Mouse (Mus musculus) forebrain, embryonic 15.5 days (tissue): Measurements from ENCODE around the gene Gpc6. TPM values are rescaled to one million over a fixed set of nuclear protein-coding genes. Genes with fewer than 3 reads are reported as not detected.

Experiments
- ATAC-seq: fragments of 200-750 bp; cut with Nextera tagmentation; replicated peaks from 2 replicates; pipeline ENCODE4 v1.8.0; 2017; ENCODE audit warnings: mild to moderate bottlenecking, moderate TSS enrichment, moderate library complexity
- H3K27ac ChIP-seq: fragments of 300-500 bp; sonication (generic); replicated peaks from 2 replicates; pipeline ENCODE4 v1.5.1; 2015; ENCODE audit warnings: mild to moderate bottlenecking, inconsistent platforms
- H3K27me3 ChIP-seq: fragments of 300-500 bp; sonication (generic); 2 replicates; pipeline ENCODE4 v1.6.1; 2015; ENCODE audit warnings: inconsistent platforms
- H3K36me3 ChIP-seq: fragments of 300-500 bp; sonication (generic); 2 replicates; pipeline ENCODE4 v1.6.1; 2015; ENCODE audit warnings: mild to moderate bottlenecking, inconsistent platforms
- H3K4me1 ChIP-seq: fragments of 300-500 bp; sonication (generic); 2 replicates; pipeline ENCODE4 v1.6.1; 2015; ENCODE audit warnings: inconsistent platforms
- H3K4me2 ChIP-seq: fragments of 300-500 bp; sonication (generic); replicated peaks from 2 replicates; pipeline ENCODE4 v1.6.1; 2015; ENCODE audit warnings: mild to moderate bottlenecking, inconsistent platforms
- H3K4me3 ChIP-seq: fragments of 300-500 bp; sonication (generic); 2 replicates; pipeline ENCODE4 v1.5.1; 2015; ENCODE audit warnings: mild to moderate bottlenecking, inconsistent platforms
- H3K9ac ChIP-seq: fragments of 300-500 bp; sonication (generic); replicated peaks from 2 replicates; pipeline ENCODE4 v1.6.1; 2015; ENCODE audit warnings: mild to moderate bottlenecking, inconsistent platforms
- H3K9me3 ChIP-seq: fragments of 300-500 bp; sonication (generic); 2 replicates; pipeline ENCODE4 v1.6.1; 2016; ENCODE audit warnings: inconsistent platforms
- WGBS: fragments of 180-500 bp; shearing (Covaris S2); methylation state at CpG from one replicate; pipeline ENCODE4 v1.1.7; 2015; ENCODE audit warnings: mixed read lengths; 5-methylcytosine and 5-hydroxymethylcytosine counted together
- polyA plus RNA-seq: library from polyadenylated mRNA; unstranded; fragments of >200 nt; fragmentation: Nextera tagmentation; extraction: Ambion mirVana; gene quantifications from 2 replicates; pipeline ENCODE4 v1.2.1, GENCODE M21; 2015

Gpc6 gene
- polyA plus RNA-seq, 1 experiment from 2014 or later = 18.3 TPM

DNA sequence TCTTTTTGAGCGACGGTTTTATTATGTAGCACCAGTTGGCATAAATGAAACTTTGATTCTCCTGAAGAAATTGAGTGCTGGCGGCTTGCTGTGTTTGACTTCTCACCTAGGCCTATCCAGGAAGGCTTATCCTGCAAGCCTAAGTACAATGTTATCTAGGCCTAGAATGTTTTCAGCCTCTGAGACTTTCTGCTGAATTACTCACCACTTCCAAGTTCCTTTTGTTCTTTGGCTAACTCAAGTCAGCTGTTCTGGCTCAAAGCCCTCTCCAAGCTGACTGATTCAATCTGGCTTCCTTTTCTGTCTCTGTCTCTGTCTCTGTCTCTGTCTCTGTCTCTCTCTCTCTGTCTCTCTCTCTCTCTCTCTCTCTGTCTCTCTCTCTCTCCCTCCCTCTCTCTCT is 188.0 kb downstream of the Gpc6 start:
- no peak for ATAC-seq
- Histone ChIP-seq H3K9ac (no peak overlapping the region), H3K4me3 (no peak overlapping the region), H3K27ac (no peak overlapping the region), H3K4me1 (no peaks in the 10 kb centered on the region), H3K4me2 (no peak overlapping the region), H3K36me3 (no peaks in the 10 kb centered on the region), H3K9me3 (no peaks in the 10 kb centered on the region), H3K27me3 (no peaks in the 10 kb centered on the region)
- WGBS = 93% methylated on average over 3 of the region's 3 CpGs

DNA sequence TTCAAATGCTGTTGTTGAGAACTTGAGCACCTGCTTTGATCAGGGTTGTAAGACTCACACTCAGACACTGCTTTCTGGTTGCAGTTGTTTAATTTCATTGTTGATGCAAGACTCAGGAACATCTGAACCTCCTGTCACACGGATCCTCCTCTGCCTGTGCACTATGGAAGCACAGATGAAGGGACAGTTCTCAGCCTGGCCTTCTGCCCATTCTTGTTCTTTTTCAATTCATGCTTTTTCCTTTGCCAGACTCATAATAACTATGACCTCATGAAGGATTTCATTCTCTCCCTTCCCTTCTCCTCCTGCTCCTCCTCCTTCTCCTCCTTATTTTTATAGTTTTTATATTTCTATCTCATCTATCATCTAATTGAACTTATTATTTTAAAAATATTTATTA is 196.9 kb downstream of the Gpc6 start:
- H3K9ac ChIP-seq = no peak overlapping the region
- H3K4me3 ChIP-seq = no peak overlapping the region
- H3K4me2 ChIP-seq = no peak overlapping the region
- H3K27me3 ChIP-seq = no peaks in the 10 kb centered on the region
- H3K9me3 ChIP-seq = no peaks in the 10 kb centered on the region
- 29% methylated on average over 1 of the region's 1 CpGs for WGBS
- no peak for ATAC-seq
- H3K4me1 ChIP-seq = no peaks in the 10 kb centered on the region
- no peak overlapping the region for H3K27ac ChIP-seq
- no peaks in the 10 kb centered on the region for H3K36me3 ChIP-seq

DNA sequence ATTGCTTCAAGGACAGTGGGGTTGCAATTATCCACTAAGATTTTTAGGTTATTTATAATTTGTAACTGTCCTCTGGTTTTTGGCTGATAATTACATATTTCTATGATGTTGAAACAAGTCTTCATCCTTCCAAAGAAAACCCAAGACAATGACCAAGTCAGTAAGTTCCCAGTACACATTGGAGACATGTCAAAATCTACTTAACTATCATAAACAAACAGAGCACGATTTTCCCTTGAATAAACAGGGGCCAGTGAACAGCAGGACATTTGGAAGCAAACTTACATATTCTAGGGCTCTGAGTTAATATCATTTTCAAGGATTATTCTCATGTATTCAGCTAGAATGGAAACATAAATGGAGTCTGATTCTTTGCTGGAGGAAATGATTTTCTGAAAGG is 205.2 kb downstream of the Gpc6 start:
- H3K27me3 ChIP-seq = no peaks in the 10 kb centered on the region
- H3K9ac ChIP-seq = no peak overlapping the region
- H3K9me3 ChIP-seq = no peaks in the 10 kb centered on the region
- no peak overlapping the region for H3K4me2 ChIP-seq
- no peaks in the 10 kb centered on the region for H3K4me1 ChIP-seq
- no peak overlapping the region for H3K27ac ChIP-seq
- ATAC-seq = no peak
- 82% methylated on average over 1 of the region's 1 CpGs for WGBS
- no peaks in the 10 kb centered on the region for H3K36me3 ChIP-seq
- no peak overlapping the region for H3K4me3 ChIP-seq

DNA sequence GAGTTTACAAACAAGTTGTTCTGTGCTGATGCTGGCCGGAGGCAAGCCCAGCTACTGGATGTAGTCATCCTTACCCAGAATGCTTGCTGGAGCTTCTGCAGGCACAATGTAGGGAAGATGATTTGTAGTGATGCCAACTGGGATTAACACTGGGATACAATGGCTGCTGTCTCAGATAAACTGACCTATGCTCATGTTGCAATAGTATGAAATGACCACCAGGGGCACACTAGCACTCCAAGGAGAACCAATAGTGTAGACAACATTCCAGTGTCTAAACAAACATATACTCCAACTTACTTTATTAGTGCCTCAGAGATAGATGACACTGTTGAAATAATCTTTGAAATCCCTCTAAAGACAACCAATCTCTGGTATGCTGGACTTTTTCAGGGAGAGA is 206.2 kb downstream of the Gpc6 start:
- Histone ChIP-seq H3K27ac (no peak overlapping the region), H3K9me3 (no peaks in the 10 kb centered on the region), H3K4me1 (no peaks in the 10 kb centered on the region), H3K4me2 (no peak overlapping the region), H3K27me3 (no peaks in the 10 kb centered on the region), H3K4me3 (no peak overlapping the region), H3K9ac (no peak overlapping the region), H3K36me3 (no peaks in the 10 kb centered on the region)
- WGBS = 95% methylated on average over 1 of the region's 1 CpGs
- no peak for ATAC-seq

DNA sequence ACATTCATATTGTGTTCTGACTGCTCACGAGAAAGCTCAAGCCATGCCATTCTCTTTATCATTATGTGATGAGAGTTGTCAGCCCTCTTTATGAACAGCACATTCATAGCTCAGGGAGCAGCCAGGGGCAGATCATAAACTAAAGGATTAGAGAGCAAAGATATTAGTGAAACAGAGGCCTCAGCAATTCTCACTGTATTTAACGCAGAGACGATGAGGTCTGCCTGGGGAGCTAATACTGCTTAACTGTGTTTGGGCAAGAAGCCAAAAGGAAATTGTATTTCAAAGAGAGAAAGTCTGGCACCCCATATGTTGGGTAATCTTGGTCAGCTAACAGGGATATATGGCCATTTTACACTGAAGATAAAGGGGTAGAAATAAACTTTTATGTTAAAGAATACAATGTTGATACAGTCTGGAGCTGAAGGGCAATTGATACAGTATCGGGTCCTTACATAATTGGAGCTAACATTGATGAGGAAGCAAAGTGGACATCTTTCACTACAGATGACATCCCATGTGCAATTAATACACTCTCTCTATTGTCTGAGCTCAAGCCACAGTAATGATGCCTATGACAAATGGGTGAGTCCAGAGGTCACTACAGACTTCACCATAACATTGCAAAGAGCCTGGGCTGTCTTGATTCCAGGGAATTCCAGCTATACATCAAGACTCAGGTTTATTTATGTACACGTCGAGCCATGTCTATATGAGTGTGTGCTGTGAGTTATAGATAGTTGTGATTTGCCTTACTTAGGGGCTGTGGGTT is 216.1 kb downstream of the Gpc6 start:
- no peak overlapping the region for H3K9ac ChIP-seq
- no peak overlapping the region for H3K4me2 ChIP-seq
- WGBS = 50% methylated on average over 6 of the region's 6 CpGs
- H3K27ac ChIP-seq = peak overlapping the region; percentile 41
- H3K4me3 ChIP-seq = no peak overlapping the region
- H3K9me3 ChIP-seq = no peaks in the 10 kb centered on the region
- no peaks in the 10 kb centered on the region for H3K36me3 ChIP-seq
- H3K4me1 ChIP-seq = peaks cover 19% of the 10 kb centered on the region
- ATAC-seq = peak; percentile 87
- no peaks in the 10 kb centered on the region for H3K27me3 ChIP-seq

DNA sequence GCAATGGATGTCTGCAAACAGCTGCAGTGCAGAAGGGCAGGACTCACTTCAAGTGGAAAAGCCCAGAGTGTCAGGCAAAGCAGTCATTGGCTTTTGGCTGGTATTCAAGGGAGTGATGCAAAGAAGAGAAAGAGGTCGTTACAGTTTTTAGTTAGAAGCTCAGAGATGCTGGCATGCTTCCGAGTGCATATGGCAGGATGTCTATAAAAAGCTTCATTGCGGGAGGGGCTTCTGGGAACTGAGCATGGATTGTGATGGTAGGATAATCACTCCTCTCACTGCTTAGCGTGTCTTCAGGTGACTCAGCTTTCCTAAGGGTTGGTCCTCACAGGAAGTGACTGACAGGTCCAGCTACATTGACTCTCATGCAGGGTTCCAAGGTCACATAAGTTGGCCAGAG is 221.0 kb downstream of the Gpc6 start:
- WGBS = 40% methylated on average over 4 of the region's 4 CpGs
- ATAC-seq = peak; percentile 73
- no peak overlapping the region for H3K9ac ChIP-seq

DNA sequence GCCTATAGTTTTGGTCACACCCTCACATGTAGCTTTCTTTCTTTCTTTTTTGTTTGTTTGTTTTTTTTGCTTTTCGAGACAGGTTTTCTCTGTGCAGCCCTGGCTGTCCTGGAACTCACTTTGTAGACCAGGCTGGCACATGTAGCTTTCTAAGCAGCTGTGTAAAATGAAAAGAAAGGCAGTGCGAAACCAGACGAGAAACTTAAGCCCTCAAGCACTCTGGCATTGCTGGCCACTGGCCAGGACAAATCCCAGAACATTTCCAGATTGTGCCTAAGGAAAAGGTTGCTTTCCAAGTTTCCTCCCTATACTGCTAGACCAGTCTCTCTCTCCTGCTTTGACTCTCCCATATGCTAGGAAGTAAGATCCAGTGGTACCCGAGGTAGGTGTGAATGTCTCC is 221.6 kb downstream of the Gpc6 start:
- peaks cover 12% of the 10 kb centered on the region for H3K4me1 ChIP-seq
- no peaks in the 10 kb centered on the region for H3K36me3 ChIP-seq
- peak; percentile 46 for ATAC-seq
- H3K9ac ChIP-seq = no peak overlapping the region
- H3K27ac ChIP-seq = peak overlapping the region; percentile 62
- H3K4me3 ChIP-seq = no peak overlapping the region
- H3K4me2 ChIP-seq = no peak overlapping the region
- H3K9me3 ChIP-seq = no peaks in the 10 kb centered on the region
- H3K27me3 ChIP-seq = no peaks in the 10 kb centered on the region
- WGBS = 57% methylated on average over 4 of the region's 4 CpGs

More for the DNA sequence above, 221.0 kb downstream of the Gpc6 start:
- H3K27me3 ChIP-seq = no peaks in the 10 kb centered on the region
- H3K4me2 ChIP-seq = no peak overlapping the region
- H3K27ac ChIP-seq = peak overlapping the region; percentile 62
- H3K4me1 ChIP-seq = peaks cover 18% of the 10 kb centered on the region
- H3K4me3 ChIP-seq = no peak overlapping the region
- H3K36me3 ChIP-seq = no peaks in the 10 kb centered on the region
- H3K9me3 ChIP-seq = no peaks in the 10 kb centered on the region

DNA sequence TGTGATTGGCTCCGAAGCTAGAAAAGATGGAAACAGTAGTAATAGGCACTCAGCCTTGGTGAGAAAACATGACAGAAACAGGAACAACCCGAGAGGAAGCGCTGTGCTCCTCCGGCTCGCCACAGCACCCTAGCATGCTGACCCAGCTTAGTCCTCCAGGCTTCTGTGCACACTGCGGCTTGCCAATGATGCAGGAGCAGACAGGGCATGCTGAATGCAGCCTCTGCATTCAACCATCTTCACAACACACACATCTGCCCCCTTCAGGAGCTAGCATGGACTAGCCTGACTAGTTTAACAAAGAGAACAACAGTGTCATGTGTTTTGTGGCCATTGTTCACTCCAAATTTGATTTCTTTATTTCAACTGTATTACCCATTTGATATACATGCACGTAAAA is 226.5 kb downstream of the Gpc6 start:
- H3K9ac ChIP-seq = no peak overlapping the region
- no peak for ATAC-seq
- no peaks in the 10 kb centered on the region for H3K27me3 ChIP-seq
- H3K36me3 ChIP-seq = no peaks in the 10 kb centered on the region
- H3K4me2 ChIP-seq = no peak overlapping the region
- no peak overlapping the region for H3K27ac ChIP-seq
- no peak overlapping the region for H3K4me3 ChIP-seq
- peaks cover 5% of the 10 kb centered on the region for H3K4me1 ChIP-seq
- H3K9me3 ChIP-seq = no peaks in the 10 kb centered on the region
- 97% methylated on average over 7 of the region's 7 CpGs for WGBS

DNA sequence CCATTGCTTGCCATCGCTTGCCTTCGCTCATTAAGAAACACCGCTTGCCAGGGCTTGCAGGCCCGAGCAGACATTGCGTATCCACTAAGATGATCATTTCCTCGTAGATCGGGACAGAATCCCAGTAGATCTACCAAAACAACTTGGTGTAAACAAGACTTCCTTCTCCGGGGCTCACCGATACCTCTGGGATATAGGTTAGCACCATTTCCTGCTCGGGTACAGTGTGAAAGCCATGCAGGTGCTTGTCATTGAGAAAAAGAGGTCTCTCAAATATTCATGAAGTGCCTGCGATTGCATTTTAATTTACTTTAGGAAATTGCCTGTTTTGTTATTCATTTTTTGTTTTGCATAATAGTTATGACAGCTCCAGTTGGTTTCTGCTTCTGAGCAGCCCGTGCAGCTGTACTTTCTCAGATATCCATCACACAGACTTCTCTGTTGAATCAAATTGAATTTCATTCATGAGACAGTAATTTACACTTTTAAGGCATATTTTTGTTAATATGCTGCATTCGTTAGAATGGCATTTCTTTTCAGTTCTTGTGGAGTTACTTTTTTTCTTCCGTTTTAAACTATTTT is 230.9 kb downstream of the Gpc6 start:
- no peaks in the 10 kb centered on the region for H3K9me3 ChIP-seq
- ATAC-seq = peak; percentile 41; the same call in 1 of the 2 replicates
- H3K27ac ChIP-seq = peak overlapping the region; percentile 51
- H3K4me3 ChIP-seq = no peak overlapping the region
- 74% methylated on average over 14 of the region's 14 CpGs for WGBS
- no peak overlapping the region for H3K9ac ChIP-seq
- H3K27me3 ChIP-seq = no peaks in the 10 kb centered on the region
- no peaks in the 10 kb centered on the region for H3K36me3 ChIP-seq
- no peak overlapping the region for H3K4me2 ChIP-seq
- 0 out of 2 replicates have a peak, but pooled peaks cover 7% of the 10 kb centered on the region for H3K4me1 ChIP-seq

DNA sequence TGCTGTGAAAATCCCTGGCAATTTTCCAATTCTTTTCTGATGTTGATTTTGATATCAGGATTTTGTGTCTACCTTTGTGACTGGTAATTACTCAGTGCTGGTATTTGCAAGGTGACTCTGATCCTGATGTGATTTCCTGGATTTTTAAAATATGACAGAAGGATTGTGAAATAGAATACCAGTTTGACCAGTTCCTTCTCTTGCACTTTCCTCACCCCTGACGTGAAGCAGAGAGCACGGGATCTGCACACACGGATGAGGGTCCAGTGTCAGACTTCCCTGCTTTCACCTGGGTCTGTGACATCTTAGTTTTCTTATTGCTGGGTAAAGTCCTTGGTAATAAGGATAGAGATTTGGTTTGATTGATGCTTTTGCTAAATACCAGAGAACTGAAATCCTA is 232.3 kb downstream of the Gpc6 start:
- 95% methylated on average over 3 of the region's 3 CpGs for WGBS
- Histone ChIP-seq H3K4me3 (no peak overlapping the region), H3K27me3 (no peaks in the 10 kb centered on the region), H3K9ac (no peak overlapping the region), H3K36me3 (no peaks in the 10 kb centered on the region), H3K4me2 (no peak overlapping the region), H3K27ac (no peak overlapping the region), H3K4me1 (0 out of 2 replicates have a peak, but pooled peaks cover 7% of the 10 kb centered on the region), H3K9me3 (no peaks in the 10 kb centered on the region)
- ATAC-seq = no peak

DNA sequence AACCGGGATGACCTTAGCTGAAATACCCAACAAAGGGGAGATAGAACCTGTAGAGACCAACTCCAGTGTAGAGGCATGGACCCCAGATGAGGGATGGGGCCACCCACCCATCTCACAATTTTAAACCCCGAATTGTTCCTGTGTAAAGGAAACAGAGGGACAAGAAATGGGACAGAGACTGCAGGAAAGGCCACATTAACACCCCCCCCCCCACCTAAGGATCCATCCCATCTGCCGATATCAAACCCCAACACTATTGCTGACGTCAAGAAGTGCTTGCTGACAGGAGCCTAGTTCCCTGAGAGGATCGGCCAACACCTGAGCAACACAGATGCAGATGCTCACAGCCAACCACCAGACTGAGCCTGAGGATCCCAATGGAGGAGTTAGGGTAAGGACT is 241.2 kb downstream of the Gpc6 start:
- Histone ChIP-seq H3K4me2 (no peak overlapping the region), H3K4me1 (no peaks in the 10 kb centered on the region), H3K36me3 (no peaks in the 10 kb centered on the region), H3K4me3 (no peak overlapping the region), H3K27ac (no peak overlapping the region), H3K9ac (no peak overlapping the region), H3K9me3 (no peaks in the 10 kb centered on the region), H3K27me3 (no peaks in the 10 kb centered on the region)
- ATAC-seq = no peak
- WGBS = 98% methylated on average over 5 of the region's 5 CpGs

DNA sequence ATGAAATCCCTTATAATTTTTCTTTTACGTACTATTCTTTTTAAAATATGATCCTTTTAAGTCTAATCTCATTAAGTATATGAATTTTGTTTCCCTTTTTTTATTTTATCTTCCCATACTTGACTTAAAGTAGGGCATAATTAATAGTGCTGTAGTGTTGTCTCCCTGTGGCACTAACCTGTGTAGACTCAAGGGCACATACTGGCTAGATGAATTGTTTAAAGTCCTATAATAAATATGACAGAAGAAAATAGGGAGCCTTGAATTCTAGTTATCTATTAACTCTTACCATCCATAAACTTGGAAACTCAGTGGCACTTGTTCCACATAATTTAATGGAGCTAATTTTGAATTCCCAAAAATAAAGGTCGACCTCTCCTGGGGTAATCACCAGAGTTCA is 268.2 kb downstream of the Gpc6 start:
- no peak overlapping the region for H3K4me2 ChIP-seq
- H3K36me3 ChIP-seq = no peaks in the 10 kb centered on the region
- 94% methylated on average over 2 of the region's 2 CpGs for WGBS
- H3K27ac ChIP-seq = no peak overlapping the region
- H3K9ac ChIP-seq = no peak overlapping the region
- no peaks in the 10 kb centered on the region for H3K27me3 ChIP-seq
- H3K4me1 ChIP-seq = no peaks in the 10 kb centered on the region
- no peak for ATAC-seq
- no peak overlapping the region for H3K4me3 ChIP-seq
- no peaks in the 10 kb centered on the region for H3K9me3 ChIP-seq

DNA sequence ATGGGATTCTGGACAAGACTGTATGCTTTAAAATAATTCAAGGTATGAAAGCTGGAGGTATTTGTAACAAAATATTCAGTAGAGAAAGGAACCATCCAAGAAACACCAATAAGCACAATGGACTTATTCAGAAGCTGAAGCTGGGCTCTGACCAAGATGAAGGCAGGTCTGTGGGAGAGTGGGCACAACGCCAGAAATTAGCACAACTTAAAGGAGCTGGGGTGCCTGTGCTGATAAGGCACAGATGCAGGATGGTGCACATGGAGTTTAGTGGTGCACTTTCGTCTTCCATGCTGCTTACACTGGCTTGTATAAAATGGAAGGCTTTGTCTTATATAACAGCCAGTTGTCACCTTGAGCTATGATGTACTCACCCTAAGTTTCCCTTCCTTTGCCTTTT is 276.9 kb downstream of the Gpc6 start:
- no peaks in the 10 kb centered on the region for H3K4me1 ChIP-seq
- no peak overlapping the region for H3K4me2 ChIP-seq
- H3K4me3 ChIP-seq = no peak overlapping the region
- H3K27me3 ChIP-seq = no peaks in the 10 kb centered on the region
- H3K9ac ChIP-seq = no peak overlapping the region
- H3K9me3 ChIP-seq = no peaks in the 10 kb centered on the region
- peak; percentile 58; the same call in 1 of the 2 replicates for ATAC-seq
- H3K27ac ChIP-seq = no peak overlapping the region
- H3K36me3 ChIP-seq = no peaks in the 10 kb centered on the region
- 50% methylated on average over 2 of the region's 2 CpGs for WGBS
